Mouse (Mus musculus) megakaryocyte, embryonic 14.5 days (primary cell): ENCODE measurements around the gene Nell1.

Experiments used
- FLI1 ChIP-seq: IDR thresholded peaks from 2 replicates; pipeline ENCODE4 v1.6.1; 2012; ENCODE audit warnings: low read length, inconsistent platforms, mixed read lengths
- GATA1 ChIP-seq: IDR thresholded peaks from 3 replicates; pipeline ENCODE4 v1.6.1; 2012; ENCODE audit warnings: mixed read lengths, low read length, inconsistent platforms, borderline replicate concordance

- no peak for TF ChIP-seq GATA1
- no peak for TF ChIP-seq FLI1
Measured at GRCm38 (mm10) chr7:50482011-50482410, 507.3 kb downstream of the Nell1 start.
